Mouse (Mus musculus): Measurements from ENCODE around the gene Gkn1. TPM values are rescaled to one million over a fixed set of nuclear protein-coding genes. Genes with fewer than 3 reads are reported as not detected.

Gene Gkn1
- polyA plus RNA-seq (2012; rRNA removed): not detected in 2 replicates

GRCm38 (mm10) chr6:87350829-87351228 lies at the start of gene Gkn1:
TSS of gene Gkn1 (minus strand) at chr6:87350942.

GRCm38 (mm10) chr6:87388877-87389276 lies 38.1 kb upstream of the Gkn1 start, which contains the start of gene Gkn3:
TSS of gene Gkn3 (minus strand) at chr6:87388935.

DNA sequence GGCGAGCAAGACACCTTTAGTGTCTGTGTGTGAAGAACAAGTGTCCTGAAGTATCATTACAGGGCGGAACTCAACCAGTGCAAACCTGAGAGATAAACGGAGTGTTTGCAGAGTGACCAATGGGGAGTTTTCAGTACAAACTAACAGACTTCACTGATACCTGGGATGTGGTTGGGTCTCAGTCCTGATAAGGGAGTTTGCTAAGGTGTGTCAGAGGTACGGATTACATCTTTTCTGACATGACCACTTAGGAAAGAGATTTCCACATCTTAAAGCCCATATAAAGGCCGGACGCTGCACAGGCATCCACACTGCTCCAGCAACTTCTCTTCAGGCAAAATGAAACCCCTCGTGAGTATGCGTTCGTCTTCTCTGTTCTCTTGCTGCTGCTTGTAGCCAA lies 22.3 kb upstream of the Gkn1 start, which contains the start of gene Gkn2:
Gene Gkn2, plus strand, starts transcription at position 301 of the 400 bp plus-strand sequence.

DNA sequence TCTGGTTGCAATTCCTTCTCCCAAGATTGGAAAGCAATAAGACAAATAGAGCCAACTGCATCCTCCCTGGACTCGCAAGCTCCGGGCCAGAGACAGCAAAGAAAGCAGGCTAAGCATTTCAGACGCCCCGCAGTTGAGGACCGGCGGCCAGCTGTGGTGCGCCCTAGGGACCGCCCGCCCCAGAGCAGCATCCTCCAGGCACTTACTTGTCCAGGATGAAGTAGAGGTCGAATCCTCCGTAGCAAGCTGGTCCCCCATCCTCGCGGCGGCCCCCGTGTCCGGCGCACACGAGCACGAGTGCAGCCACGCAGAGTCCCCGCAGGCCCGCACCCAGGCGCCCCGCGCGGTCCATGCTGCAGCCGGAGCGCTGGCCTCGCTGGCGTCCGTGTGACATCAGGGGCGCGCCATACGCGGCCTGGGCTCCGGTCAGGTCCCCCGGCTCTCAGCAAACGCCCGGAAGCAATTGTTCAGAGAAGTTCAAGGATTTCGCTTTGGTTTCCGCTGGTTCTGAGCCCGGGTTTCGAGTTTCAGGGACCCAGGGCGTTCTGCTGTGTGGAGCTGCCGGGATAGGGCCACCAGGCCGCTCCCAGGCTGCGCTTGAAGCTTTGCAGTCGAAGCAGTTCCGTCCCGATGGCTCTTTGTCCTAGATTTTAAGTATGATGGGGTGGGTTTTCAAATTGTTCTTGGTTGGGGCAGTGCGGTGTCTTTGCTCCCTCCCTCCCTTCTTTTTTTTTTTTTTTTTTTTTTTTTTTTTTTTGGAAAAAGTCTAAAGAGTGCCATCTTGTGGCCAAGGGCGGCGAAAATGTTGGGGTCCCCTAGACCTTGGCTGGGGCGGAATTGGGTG lies 15.4 kb downstream of the Gkn1 start, which contains the start of gene Antxr1:
Gene Antxr1, minus strand, starts transcription at position 731 of the 844 bp plus-strand sequence.

Other genes starting within 250 kb of the Gkn1 start
- 0.05 TPM in 2 replicates for gene D6Ertd527e, start 246.2 kb downstream of the Gkn1 start, polyA plus RNA-seq (2012; rRNA removed)
- 1.2 and 1.4 TPM in 2 replicates for gene Antxr1, start 15.1 kb downstream of the Gkn1 start, polyA plus RNA-seq (2012; rRNA removed)
- not detected in 2 replicates for gene Gkn2, start 22.4 kb upstream of the Gkn1 start, polyA plus RNA-seq (2012; rRNA removed)
- 0.05 TPM in 1 of 2 replicates, not detected in the other for gene Gkn3, start 38.0 kb upstream of the Gkn1 start, polyA plus RNA-seq (2012; rRNA removed)
- gene Bmp10, start 78.1 kb upstream of the Gkn1 start, polyA plus RNA-seq (2012; rRNA removed): 2.7 and 2.8 TPM in 2 replicates
- 3.7 and 3.8 TPM in 2 replicates for gene Arhgap25, start 182.3 kb upstream of the Gkn1 start, polyA plus RNA-seq (2012; rRNA removed)
- gene Prokr1, start 239.8 kb upstream of the Gkn1 start, polyA plus RNA-seq (2012; rRNA removed): 1.1 and 1.2 TPM in 2 replicates